Mouse (Mus musculus) lung, postnatal 36 days (tissue): ENCODE measurements at regions not wholly inside any gene's neighbourhood (a gene's known extent, or its start where the extent isn't known, plus 50 kb on each side); places are given as distances from the start of the nearest gene placed in this dataset.
A peak's percentile ranks its signal among the peaks of the same experiment; 100 is the strongest.

Source experiments
- DNase-seq: peaks from one replicate; pipeline ENCODE4 v3.0.0; 2022; ENCODE audit warnings: mixed read lengths

- peak; percentile 24 for DNase-seq
Measured at GRCm38 (mm10) chr10:14216191-14216992, 250.5 kb downstream of the Hivep2 start.

- DNase-seq: peak; percentile 26
Measured at GRCm38 (mm10) chr10:14215512-14215911, 249.6 kb downstream of the Hivep2 start.

GRCm38 (mm10) chr10:14213536-14213935 is 247.7 kb downstream of the Hivep2 start:
- DNase-seq: no peak

GRCm38 (mm10) chr10:14211926-14212325 is 246.1 kb downstream of the Hivep2 start:
- DNase-seq: peak; percentile 71

GRCm38 (mm10) chr10:14211481-14211880 is 245.6 kb downstream of the Hivep2 start:
- no peak for DNase-seq

GRCm38 (mm10) chr10:14210445-14210844 is 244.6 kb downstream of the Hivep2 start:
- DNase-seq: no peak

- DNase-seq: no peak
Measured at GRCm38 (mm10) chr10:14210045-14210444, 244.2 kb downstream of the Hivep2 start.

- no peak for DNase-seq
Measured at GRCm38 (mm10) chr10:14208206-14208605, 242.3 kb downstream of the Hivep2 start.

GRCm38 (mm10) chr10:14207616-14208015 is 241.7 kb downstream of the Hivep2 start:
- peak; percentile 76 for DNase-seq

GRCm38 (mm10) chr10:14207051-14207570 is 241.2 kb downstream of the Hivep2 start:
- DNase-seq: no peak
